Mouse (Mus musculus) lung, postnatal 25 days (tissue): ENCODE measurements at regions not wholly inside any gene's neighbourhood (a gene's known extent, or its start where the extent isn't known, plus 50 kb on each side); places are given as distances from the start of the nearest gene placed in this dataset.
A peak's percentile ranks its signal among the peaks of the same experiment; 100 is the strongest.

Source experiments
- DNase-seq: peaks from one replicate; pipeline ENCODE4 v3.0.0; 2022; ENCODE audit warnings: low spot score

DNA sequence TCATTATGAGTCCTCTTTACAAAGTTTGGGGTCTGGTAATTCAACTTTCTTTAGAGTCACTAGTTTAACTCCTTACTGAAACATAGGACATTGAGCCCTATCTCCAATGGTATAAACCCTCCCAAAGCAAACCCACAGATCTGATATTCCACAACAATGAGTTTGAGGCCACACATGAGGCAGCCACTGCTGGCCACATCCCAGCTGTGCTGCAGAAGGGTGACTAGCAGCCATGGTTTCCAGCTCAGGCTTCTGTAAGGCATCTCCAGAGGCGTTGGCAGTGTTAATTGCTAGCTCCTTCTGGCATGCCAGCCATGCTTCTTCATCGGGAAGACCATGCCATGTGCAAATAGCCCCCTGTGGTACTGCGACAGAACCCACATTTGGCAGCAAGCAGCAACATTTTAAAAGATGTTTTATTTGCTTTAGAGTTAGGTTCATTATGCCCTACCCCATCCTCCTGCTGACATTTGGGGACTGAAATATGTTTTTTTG lies 527.1 kb upstream of the Mpdz start:
- no peak for DNase-seq

DNA sequence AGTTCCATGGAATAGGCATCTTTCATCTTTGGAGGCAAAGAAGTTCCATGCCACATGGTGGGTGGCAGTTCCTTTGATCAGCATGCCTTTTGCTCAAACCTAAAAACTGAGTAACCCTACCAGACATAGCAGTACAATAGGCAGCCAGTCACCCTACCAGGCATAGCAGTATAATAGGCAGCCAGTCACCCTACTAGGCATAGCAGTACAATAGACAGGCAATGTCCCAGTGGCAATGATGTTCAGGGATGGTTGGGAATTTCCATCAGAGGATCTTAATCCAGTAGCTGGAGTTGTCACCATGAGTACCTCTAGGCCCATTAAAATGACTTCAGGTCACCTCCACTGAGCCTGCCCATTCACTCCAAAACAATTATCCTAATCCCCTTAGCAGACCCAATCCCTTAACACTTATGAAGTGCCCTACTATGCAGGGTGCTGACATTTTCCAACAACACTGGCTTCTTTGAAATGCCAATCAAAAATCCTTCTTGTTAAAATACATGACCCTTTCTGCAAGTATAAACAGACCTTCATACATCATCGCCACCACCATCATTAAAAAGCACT lies 523.5 kb upstream of the Mpdz start:
- no peak for DNase-seq

DNA sequence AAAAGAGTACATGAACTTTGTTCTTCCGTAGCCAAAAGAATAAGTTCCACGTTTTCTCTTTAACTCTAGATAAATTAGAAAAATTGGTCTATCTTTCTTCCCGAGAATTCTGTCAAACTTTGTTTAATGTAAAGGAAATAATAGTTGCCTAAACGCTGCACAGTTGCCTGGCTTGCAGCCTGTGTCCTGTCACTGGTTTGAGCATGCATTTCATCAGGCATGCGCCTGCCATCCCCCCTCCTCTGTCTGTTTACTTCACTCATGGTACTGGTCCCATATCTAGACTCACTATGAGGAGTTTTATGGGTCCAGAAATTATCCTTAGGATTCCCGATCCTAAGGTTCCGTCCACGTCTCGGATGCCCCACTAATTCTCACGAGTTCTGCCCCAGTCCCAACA lies 520.5 kb upstream of the Mpdz start:
- DNase-seq: no peak

DNA sequence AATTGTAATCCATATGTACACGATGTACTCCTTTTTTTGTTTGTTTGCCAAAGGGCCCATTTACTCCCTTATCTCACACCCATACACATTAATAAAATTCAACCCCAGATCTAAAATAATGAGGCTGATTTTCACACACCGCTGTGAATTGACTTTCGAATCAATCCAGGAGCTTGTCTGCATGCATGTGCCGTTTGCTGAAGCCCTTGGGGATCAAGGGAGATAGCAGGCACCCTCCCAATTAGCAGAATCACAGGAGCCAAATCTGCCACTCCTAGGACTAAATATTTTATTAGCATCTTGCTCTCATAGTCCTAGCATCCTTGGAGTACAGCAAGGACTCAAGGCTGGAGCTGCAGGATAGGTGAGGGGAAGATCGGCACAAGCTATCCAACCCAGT lies 520.0 kb upstream of the Mpdz start:
- no peak for DNase-seq

DNA sequence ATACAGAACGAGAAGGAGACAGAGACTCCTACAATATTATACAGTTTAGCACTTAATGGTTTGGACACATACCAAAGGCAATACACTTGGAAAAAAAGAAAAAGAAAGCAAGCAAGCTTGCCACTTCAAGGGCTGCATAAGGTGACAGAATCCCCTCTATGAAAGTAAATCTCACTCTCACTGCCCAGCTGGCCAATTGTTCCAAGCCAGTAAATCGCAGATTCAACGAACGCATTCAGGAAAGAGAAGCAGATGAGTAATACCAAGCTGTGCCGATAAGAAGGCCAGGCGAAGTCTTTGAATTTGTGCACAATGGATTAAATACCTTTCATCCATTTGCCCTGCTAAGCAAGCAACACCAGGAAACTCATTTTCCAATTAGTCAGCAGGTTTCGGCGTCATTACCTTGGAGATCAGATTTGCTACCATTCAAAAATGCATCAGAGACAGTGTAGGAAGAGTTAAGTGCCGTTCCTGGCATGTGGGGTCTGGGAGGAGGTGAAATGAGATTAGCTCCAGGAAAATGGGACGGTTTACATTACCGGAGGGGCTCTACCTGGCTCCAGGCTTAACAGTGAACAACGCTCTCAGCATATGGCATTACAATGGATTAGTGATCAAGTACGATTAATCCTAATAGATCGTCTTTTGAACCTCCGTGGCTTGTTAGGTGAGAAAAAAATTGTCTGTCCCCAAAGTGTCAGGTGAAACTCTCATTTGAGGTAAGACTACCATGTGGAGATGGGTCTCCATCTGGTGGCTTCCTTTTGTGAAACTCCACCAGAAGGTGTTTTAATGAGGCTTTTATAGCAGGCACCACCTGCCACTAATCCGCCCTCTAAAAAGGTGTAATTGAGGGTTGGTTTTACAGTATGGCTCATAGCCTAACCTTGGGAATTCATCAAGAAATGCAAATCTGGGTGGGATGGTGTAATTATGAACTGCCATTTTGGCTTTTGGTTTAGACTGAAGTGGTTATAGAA lies 518.2 kb upstream of the Mpdz start:
- no peak for DNase-seq

DNA sequence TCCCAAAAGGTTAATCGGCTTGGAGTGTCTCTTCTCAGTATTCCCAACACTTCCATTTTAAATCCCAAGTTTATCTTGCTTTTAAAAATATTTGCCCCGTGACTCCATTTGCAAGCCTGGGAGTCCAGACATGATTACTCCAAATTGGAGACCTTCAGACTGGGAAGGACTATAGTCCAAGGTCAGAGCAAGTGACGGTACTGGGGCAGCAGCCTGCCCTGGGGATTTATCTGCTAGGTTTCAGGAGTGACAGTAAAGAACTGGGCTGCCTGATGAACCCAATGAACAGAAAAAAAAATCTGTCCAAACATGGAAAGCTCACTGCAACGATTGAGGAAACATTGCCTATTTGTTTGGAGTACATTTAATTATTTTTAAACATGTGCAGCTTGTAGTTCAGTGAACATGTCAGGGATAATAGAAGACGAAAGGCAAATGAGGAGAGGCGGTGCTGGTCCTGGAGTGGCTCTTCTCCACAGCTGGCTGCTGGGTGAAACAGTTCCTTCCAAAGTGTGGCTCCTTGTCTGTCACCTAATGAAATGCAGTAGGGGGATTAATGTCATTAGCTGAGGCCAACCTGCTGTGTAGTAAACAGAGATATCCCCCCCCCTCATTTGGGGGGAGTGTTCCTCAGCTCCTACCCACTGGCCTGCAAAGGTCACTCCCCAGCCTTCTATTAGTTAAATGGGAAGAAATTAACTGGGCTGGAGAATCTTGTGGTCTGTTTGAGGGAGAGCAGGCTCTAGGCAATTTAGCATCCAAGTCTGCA lies 514.5 kb upstream of the Mpdz start:
- no peak for DNase-seq

DNA sequence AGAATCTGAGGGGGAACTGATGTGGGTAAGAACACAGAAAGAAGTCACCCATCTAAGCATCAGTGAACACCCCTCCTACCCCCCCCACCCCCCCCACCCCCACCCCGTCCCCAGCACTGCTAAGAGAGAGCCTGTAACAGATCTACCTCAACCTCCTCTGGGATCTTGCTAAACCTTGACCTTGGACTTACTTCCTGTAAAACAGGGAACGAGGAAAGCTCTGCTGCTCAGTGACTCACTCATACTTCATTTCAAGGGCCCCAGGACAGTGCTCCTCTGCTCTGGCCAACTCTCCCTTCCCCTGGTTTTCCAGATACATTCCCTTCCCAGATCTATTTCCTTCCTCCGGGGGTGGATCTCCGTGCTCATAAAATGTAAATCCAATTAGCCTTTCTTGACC lies 510.4 kb upstream of the Mpdz start:
- DNase-seq: no peak

DNA sequence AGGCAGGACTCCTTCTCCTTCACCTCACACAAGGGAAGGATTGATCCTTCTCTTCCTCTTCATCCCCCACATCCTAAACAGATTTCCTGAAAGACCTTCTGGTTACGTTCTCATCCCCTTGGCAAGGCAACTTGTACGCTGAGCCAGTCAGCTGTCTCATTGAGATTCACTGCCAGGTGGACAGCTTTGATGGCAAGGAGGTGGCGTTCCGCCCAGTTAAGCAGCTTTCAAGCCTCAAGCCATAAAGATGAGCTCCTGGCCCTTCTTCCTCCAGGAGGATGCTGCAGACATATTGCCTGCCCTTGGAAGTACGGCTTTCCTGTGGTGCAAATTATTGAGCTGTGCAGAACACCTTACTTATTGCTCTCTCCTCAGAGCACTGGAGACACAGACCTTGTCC lies 494.8 kb upstream of the Mpdz start:
- no peak for DNase-seq

DNA sequence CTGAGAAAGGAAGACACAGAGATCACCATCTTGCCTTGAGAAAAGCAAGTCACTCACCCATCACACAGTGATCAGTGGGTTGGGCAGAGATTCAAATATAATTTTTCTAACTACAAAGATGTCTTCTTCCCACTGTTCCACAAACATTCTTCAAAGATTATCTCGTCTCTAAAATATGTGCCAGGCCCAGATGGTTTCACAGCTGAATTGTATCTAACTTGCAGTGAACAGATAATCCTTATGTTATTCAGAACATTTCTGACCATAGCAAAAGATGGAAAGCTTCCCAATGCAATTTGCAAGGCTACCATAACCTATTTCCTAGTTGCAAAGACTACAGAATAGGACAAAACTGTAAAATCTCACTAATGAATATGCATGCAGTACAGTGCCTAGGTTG lies 488.3 kb upstream of the Mpdz start:
- no peak for DNase-seq

DNA sequence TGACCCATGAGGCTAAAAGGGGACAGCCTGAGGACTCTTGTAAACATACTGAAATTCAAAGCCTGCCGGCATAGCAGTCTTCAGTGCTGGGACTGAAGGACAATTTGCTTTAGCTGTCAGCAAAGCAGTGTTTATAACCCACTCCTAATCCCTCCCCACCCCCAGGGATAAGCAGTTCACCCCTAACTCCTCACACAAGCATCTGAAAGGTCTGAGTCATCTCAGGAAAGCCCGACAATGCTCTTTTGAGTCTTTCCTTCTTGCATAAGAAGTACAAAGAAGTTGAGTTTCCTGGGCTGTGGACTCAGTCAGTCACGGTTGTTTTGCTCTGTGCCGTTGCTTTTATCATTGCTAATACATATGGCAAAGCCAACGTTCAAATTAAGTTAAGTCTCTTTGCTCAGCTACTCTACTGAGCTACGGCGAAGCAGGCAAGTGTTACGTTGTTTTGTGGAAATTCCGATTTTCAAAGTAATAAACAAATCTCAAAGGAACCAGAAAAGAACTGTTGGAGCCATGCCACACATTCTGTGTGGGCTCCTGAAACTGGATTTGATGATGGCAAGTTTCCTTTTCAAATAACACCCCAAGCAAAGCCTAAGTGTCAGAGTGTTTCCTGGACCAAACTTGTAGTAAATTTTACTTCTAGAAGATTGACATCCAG lies 486.1 kb upstream of the Mpdz start:
- no peak for DNase-seq

DNA sequence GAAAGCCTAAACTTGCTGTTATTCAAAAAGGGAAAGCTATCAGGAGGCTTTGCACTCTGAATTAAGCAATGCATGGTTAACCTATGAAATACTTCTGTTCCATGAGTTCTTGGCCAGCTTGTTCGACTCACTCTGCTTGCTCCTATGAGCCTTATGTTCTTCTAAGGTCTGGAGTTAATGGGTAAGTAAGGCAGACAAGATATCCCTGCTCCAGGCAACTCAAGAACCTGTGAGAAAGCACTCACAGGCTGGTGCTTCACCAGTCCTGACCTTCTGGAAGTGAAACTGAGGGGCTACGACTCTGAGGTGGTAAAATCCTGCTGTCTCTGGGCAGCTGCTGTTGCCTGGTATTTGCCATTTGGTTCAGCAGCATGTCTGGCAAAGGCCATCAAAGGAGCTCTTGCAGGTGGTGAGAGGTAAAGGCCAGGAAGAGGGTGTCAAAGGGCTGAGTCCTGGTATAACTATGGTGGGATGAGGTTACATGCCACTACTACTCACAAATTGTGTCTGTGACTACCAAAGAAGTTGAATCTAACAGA lies 484.6 kb upstream of the Mpdz start:
- no peak for DNase-seq

DNA sequence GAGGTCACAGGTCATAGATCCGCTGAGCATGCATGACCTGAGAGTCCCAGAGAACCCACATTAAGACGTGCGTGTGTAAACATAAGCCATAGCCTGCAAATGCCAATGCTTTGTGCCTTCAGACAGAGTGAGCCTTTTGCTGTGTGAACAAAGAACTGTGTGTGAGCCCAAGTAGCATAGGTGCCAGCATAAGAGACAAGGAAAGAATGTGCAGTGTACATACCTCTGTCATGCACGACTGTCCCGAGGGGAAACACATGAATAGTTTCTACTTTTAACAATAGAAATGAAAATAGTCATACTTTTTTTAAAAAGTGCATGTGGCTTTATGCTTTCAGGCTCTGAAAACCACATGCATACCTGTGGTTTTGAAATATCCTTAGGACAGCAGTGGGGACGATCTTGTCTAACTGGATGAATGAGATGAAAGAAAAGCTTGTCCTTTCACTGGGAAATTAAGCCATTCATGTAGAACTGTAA lies 484.1 kb upstream of the Mpdz start:
- DNase-seq: no peak

DNA sequence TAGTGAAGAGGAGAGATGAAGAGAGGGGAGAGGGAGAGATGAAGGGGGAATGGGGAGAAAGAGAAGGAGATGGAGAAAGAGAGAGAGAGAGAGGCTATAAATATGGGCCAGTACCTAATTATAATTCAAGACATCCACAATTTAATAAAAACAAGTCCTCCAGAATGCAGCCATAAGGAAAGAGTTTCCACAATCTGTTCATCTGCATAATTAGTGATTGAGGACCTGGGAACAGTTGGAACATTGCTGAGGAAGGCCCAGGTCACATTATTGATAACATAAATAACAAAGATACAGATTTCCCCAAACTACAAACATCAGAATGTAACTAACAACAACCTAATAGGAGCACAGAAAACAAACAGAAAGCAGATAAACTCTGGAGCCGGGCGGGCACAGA lies 483.0 kb upstream of the Mpdz start:
- no peak for DNase-seq

DNA sequence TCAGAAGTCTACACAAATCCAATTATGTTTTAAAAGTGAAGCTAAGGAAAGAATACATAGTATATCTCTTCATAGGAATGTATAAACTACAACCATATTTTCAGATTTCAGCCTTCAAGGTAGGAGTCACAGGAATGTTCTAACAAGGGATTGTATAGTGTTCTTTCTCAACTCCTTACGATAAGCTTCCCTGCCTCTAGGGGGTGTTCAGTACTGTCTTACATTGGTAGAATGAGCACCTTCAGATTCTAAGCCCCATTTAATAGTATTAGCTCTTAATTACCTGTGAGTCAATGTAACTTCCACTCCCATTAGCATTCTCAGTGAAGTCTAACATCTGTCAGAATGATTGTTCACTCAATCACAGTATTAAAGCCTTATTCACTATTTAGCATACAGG lies 481.5 kb upstream of the Mpdz start:
- no peak for DNase-seq

DNA sequence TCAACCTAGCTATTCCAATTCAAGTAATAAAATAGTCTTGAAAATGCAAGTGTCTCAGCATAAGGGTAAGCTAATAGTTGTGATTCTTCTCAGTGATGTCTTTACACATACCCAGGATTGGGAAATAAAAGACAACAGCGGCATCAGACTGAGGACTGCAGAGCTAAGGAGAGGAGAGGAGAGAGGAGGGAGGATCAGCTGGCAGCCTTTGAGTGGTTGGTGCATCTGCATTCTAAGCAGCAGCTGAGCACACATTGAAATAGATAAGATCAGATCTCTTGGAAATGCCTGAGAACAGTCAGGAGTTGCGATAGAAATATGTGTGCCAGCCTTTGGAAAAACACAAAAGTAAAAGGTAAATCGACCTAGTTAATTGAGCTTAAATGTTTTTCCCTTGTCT lies 480.3 kb upstream of the Mpdz start:
- DNase-seq: no peak

DNA sequence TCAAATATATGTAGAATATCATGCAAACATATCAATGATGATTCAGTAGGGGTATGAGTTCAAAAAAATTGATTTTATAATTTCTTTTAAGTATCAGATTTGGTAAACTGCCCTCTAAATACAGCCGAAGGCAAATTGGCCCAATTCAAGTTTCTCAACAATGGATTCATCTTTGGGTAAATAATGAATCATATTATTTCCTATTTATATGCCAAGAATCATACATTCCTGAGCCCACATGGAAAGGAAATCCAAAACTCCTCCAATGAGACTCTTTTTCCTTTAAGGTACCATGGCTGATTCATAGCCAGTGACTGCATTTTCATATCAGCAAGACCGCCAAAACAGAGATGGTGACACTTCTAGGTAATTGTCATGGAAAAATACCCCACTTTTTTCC lies 472.4 kb upstream of the Mpdz start:
- DNase-seq: no peak

DNA sequence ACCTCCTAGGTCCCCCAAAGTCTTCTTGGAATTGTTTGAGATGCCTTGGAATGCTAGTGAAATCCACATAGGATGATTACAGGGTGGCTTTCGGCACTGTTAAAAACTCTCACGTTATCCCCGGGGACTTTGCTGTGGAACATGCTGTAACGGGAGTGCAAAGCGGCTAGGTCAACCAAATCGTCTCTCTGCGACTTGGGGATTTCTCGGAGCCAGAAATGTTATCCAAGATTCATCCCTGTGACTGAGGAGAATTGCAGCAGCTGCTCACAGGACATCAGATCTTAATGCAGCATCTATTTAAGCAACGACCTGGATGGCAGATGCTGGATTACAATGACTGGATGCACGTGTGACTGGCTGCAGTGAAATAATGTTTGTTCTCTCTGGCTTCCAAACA lies 470.7 kb upstream of the Mpdz start:
- DNase-seq: no peak

DNA sequence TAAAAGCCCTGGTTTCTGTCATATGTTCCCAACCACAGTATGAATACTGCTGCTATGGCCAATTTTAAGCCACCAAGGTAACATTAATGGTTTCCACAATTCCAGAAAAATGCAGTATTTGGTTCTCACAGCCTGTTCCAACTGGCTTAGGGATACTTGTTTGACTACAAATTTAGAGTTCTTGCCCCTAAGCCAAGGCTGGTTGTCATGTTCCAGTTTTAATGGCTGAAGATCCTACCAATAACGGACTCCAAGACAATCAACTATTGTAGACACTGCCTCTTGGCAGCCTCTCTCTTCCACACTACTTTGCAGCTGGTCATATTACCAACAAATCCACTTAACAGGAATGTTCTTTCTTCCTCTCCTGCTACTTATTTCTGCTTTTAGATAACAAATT lies 470.0 kb upstream of the Mpdz start:
- DNase-seq: no peak

DNA sequence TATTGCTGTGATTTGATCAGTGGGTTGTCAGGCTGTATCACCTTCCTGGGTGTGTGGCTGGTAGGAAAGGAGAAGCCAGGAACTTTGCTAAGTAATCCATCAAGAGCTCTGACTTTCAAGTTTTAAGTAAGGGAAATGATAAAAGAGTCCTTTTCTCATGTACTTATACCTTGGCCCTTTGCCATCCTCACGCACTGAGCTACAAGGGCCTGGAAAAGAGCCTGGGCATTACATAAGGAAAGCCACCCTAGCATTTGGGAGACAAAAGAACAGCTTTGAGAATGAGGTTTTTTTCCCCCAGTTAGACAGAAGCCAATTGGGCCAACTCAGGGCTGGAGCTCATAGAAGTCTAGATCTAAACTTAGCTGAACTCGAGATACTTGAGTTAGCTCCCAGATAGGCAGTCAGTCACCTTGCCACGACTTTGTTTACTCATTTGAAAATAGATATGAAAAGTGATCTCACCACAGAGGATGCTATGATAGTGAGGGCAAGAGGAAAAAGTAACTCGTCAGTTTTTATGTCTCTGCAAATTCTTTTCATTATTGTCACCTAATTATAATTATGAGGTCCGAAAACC lies 457.4 kb upstream of the Mpdz start:
- peak; percentile 15 for DNase-seq

DNA sequence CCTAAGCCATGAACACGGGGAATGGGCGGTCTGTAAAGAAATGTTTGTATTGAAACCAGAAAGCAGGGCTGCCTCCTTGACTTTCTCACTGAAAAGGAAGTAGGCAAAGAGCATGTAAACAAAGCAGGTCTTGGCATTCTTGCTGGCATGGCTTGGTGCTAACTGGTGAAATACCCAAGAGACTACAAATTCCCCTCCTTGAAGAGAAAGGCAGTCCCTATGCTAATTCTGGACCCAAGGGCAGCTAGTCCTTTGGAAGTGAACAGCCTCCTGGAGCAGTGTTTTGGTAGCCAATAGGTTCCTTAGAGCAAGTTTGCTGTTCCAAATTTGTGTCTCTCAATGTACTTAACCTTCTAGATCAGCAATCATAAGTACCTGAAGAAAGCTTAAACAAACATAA lies 456.0 kb upstream of the Mpdz start:
- peak; percentile 43 for DNase-seq

DNA sequence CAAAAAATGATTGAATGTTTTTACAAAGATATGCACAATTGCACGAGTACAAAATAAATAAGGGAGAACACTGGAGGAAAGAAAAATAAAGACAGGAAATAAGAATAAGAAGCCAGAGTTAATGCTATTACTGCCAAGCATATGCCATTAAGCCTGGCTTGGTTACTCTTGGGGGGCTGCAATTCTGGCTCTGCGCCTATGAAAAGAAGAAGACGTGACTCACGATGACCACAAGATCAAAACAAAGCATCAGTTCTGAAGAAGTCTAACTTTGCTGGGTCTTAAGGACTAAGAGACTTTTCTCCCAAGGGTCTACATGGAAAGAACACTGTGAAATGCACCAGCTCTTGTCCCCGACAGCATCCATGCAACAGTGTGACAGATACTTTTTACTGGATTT lies 454.8 kb upstream of the Mpdz start:
- DNase-seq: no peak

DNA sequence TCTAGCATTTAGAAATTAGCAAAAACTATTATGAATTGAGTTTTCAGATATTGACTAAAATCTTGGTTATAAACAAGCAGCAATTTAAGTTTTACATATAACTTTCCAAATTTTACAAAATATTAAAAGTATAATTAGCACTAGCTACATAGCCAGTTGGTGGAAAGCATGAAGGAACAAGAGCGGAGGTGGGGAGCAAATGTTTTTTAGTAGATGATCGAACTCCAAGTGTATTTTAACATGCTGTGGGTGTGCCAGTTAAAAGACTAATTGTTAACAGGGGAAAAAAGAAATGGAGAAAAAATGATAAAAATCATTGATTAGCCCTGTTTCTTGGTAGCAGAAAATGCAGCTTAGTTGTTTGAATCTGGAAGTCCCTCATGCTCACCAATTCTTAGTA lies 426.3 kb upstream of the Mpdz start:
- no peak for DNase-seq
